20 mouse cellular contexts compared by ENCODE assay signal in genomic region chr3:82557786-82558185, GRCm38 (mm10). TPM values are rescaled to one million over a fixed set of nuclear protein-coding genes. Genes with fewer than 3 reads are reported as not detected.
DNase-seq lines count a peak whose midpoint lies in the region; ATAC-seq lines count a peak whose summit lies in the region.
"Had no signal": no experiment of that assay in that cellular context is flagged by ENCODE, and none has a peak within 500 bp of the region (broad histone marks: within the 10 kb centered on the region; RNA-seq: fewer than 3 reads in every experiment).

No protein-coding gene starts in this region.

- H3K4me1 ChIP-seq in intestine, embryonic 16.5 days (ENCODE audit: control insufficient read depth, insufficient read depth, low read length): no peaks in the 10 kb centered on the region

- no peak overlapping the region for H3K27ac ChIP-seq in intestine, embryonic 16.5 days (ENCODE audit: low read length)
- H3K27ac ChIP-seq: hindbrain, embryonic 14.5 days; kidney, postnatal 0 days; limb, embryonic 15.5 days; stomach, postnatal 0 days had no signal

- H3K9ac ChIP-seq in intestine, embryonic 16.5 days (ENCODE audit: low read depth, low read length): no peak overlapping the region
- H3K9ac ChIP-seq: hindbrain, embryonic 14.5 days; limb, embryonic 15.5 days had no signal

- no peaks in the 10 kb centered on the region for H3K27me3 ChIP-seq in intestine, embryonic 16.5 days (replicated peaks; ENCODE audit: control insufficient read depth, insufficient read depth, low read length)
- H3K27me3 ChIP-seq: limb, embryonic 15.5 days had no signal

- H3K36me3 ChIP-seq in intestine, embryonic 16.5 days (ENCODE audit: control insufficient read depth, insufficient read depth, low read length): no peaks in the 10 kb centered on the region
- H3K36me3 ChIP-seq: limb, embryonic 15.5 days had no signal

- ATAC-seq in intestine, embryonic 16.5 days: no peak

- H3K9me3 ChIP-seq in intestine, embryonic 16.5 days (ENCODE audit: control insufficient read depth, low read length): no peaks in the 10 kb centered on the region
- H3K9me3 ChIP-seq: limb, embryonic 15.5 days had no signal

- no peak overlapping the region for H3K4me2 ChIP-seq in intestine, embryonic 16.5 days (ENCODE audit: low read depth, low read length)
- H3K4me2 ChIP-seq: hindbrain, embryonic 14.5 days; limb, embryonic 15.5 days had no signal

- 71% methylated on average over 3 of the region's 3 CpGs for WGBS in intestine, embryonic 16.5 days

- DNase-seq in cerebellum, postnatal 10 days: peak; percentile 64 to 79
- no peak for DNase-seq in cerebellum, adult 18-20 months
- DNase-seq in layer of hippocampus, postnatal 14 days (ENCODE audit: low spot score in 2 of 2): peak; percentile 34 to 53
- DNase-seq in layer of hippocampus, postnatal 25 days (ENCODE audit: extremely low spot score in 1 of 2, low spot score in 1 of 2): no peak
- peak; percentile 16 for DNase-seq in right cerebral cortex, postnatal 4 days
- no peak for DNase-seq in right cerebral cortex, postnatal 36 days (ENCODE audit: low spot score in 2 of 2)
- DNase-seq: cerebellum, postnatal 36 days; gastrocnemius, postnatal 36 days; heart, postnatal 10 days; kidney, adult 11 months; thymus, postnatal 14 days had no signal

- H3K4me3 ChIP-seq in intestine, embryonic 16.5 days (ENCODE audit: low read length): no peak overlapping the region
- H3K4me3 ChIP-seq: erythroblast, embryonic 14.5 days; limb, embryonic 15.5 days had no signal

RNA-seq across cellular contexts. Expression of gene Npy2r, which starts 9.9 kb away (rescaled TPM):
- 10 to 100 TPM; 32.2 to 37.6 TPM for total RNA-seq in layer of hippocampus, postnatal 14 days (2021)
- total RNA-seq in layer of hippocampus, postnatal 25 days (2021): 10 to 100 TPM; 38.7 to 40.6 TPM
- 1.2 and 1.3 TPM in 2 replicates for polyA plus RNA-seq in intestine, embryonic 16.5 days (2015; fragmentation: Nextera tagmentation; extraction: Ambion mirVana)
- total RNA-seq: gastrocnemius, postnatal 36 days; heart, postnatal 10 days; neutrophil, adult 5-6 weeks had no signal
- polyA plus RNA-seq: erythroblast, embryonic 14.5 days; liver, embryonic 16.5 days; spleen, adult 2 months had no signal

Comparison
In these comparisons a context has a peak if more than half of its experiments do, and no peak if none do; other contexts are left out.
1. DNase-seq: peak in cerebellum, postnatal 10 days (2 of 2), layer of hippocampus, postnatal 14 days (2 of 2) and right cerebral cortex, postnatal 4 days (single experiment); none in cerebellum, adult 18-20 months (0 of 2), layer of hippocampus, postnatal 25 days (0 of 2) and right cerebral cortex, postnatal 36 days (0 of 2).